Mouse (Mus musculus) lung, postnatal 36 days (tissue): ENCODE measurements at regions not wholly inside any gene's neighbourhood (a gene's known extent, or its start where the extent isn't known, plus 50 kb on each side); places are given as distances from the start of the nearest gene placed in this dataset.

ENCODE experiments used
- DNase-seq: peaks from one replicate; pipeline ENCODE4 v3.0.0; 2022; ENCODE audit warnings: mixed read lengths

DNA sequence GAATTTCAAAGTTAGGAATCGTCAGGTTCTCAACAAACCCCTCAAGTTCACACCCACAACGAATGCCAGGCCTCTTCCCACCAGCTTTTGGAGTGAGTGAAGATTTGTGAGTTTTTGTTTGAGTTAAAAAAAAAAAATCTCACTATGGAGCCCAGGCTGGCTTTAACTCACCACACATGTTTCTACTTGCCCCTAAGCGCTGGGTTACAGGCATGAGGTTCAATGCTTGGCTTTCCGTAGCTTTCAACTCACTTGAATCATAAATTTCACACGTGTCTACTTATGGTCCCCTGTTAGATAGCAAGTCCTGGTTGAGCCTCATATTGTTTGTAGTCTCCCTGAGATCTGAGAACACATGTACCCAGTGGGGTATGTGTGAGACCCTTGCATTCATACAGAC is 122.8 kb upstream of the Efna5 start:
- no peak for DNase-seq

DNA sequence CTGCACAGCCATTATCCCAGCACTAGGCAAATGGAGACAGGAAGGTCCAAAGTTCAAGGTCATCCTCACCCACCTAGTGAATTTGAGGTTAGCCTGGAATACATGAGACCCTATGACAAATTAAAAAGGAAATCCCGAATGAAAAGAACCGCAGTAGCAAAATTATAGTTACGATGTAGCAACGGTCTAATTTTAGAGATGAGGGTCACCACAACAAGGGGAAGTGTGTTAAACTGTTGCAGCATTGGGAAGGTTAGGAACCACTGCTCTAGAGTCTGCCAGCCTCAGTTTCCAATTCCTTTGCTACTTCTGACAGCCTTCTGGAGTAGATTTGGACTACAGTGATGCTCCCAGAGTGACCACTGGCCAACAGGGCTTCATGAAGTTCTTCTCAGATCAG is 121.6 kb upstream of the Efna5 start:
- DNase-seq, result no peak

DNA sequence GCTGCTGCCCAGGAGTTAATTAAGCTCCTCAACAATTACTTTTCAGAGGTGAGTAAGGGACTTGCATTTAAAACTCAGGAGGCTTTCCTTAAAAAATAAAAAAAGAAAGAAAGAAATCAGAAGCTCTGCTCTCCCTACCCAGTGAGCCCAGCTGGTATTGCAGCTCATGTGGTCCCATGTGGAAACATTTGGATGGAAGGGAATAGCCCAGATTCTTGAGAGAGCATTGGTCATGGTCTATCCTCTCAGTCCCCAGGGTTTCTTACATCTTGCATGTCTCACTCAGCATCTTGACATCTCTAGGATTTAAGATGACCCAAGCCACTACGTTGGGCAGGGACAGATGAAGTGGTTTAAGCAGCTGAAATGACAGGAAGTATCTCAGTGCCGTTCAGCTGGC is 120.8 kb upstream of the Efna5 start:
- no peak for DNase-seq

DNA sequence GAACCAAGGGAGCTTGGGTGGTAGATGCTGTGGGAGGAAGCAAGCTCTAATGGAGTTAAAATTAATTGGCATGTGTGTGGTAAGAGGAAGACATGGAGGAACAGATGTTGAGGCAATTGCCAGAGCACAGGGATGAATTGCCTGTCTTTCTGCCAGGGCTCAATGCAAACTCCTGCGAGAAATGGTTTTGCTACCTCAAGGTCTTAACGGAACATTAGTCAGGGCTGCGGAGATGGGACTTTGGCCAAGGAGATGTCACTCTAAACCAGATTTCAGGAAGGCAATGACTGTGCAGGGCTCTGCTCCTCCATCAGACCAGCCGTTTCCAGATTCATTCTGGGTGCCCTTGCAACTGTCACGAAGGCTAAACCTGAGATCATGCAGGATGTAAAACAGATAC is 116.6 kb upstream of the Efna5 start:
- DNase-seq, result no peak

DNA sequence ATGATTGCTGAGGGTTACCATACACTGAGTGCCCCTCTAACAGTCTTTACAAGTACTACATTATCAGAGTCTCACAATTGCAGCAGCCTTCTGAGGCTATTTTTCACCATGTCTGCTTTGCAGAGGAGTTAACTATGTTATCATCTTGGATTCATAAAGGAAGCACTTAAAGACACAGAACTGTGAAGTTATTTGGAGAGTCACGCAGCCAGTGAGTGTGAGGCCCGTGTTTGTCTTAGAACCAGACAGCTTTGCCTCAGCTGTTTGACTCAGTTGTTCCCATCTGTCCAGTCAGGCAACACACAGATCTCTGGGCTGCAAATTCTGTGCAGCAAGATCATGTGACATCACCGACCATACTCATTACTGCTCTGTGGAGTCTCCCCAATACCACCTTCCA is 114.2 kb upstream of the Efna5 start:
- DNase-seq, result no peak

DNA sequence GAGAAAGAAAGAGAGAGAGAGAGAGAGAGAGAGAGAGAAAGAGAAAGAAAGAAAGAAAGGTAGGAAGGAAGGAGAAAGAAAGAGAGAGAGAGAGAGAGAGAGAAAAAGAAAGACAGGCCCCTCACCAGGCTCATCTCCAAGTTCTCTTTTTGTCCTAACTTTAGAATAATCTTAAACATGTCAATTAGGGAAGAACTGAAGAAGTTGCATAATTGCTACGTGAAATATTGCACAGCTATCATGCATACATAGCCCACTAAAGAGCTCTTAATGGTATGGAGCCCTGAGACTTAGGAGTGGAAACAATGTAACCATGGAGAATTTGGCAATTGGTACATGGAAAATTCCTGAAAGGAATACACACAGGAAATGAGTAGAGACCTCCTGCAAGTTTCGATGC is 111.9 kb upstream of the Efna5 start:
- no peak for DNase-seq

DNA sequence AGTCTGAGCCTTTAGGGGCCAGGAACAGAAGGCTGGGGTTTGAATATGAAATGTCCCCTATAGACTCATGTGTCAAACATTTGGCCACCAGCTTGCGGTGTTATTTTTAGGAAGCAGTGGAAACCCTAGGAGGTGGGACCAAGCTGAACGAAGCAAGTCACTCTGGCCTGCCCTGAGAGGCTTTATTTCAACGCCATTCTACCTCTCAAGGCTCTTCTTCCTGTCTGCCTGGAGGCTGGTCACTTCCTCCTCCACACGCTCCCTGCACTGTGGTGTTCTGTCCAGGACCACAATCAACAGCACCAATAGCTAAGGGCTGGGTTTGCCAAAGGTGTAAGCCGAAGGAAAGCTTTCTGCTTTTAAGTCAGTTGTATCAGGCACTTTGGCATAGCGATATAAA is 105.2 kb upstream of the Efna5 start:
- DNase-seq, result no peak

DNA sequence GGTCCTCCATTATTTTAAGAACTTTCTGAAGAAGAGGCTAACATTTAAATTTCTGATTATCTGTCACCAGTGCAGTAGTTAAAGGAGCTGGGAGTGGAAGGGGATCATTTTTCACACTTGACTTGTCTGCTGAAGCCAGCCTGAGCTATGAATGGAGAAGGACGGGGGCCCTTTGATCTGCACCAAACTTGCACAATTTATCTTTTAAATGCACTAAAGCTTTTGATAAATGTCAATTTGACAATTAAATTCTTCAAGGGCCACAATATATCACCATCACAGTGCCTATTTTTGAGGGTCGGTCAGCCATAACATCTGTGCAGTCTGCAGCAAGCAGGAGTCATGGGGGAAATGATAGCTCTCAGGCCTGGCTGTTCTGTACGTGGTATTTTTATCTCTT is 99.2 kb upstream of the Efna5 start:
- no peak for DNase-seq

DNA sequence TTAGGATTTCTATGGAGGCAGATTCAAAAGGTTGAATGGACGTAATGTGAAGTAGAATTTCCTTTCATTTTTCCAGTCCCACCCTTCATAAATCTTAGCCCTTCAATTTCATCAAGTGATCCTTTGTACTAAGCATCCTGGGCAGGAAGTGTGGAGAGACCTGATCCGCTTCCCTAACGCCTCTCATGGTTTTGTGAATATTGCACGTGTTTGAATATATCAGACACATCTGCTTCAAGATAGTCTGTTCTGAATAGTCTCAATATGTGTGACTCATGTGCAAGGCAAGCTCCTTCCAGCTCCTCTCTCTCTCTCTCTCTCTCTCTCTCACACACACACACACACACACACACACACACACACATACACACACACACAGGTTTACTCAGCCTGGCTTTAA is 96.4 kb upstream of the Efna5 start:
- DNase-seq, result no peak

DNA sequence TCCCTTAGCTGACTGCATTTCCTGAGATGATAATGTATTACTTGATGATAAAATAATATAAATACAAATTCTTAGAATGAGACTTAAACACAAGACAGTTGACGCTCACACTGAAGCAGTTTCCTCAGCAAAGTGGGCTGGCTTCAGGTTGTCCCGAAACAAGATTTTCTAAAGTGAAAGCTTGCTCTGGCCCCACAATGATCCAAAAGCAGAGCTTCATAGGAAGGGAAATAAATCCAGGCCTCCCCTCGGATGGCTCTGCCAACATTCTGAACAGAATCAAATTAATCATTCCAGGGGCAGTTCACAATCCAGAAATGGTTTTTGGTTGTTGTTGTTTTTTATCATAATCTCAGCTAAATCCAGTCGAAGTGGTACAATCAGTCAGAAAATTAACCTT is 96.0 kb upstream of the Efna5 start:
- DNase-seq, result no peak

DNA sequence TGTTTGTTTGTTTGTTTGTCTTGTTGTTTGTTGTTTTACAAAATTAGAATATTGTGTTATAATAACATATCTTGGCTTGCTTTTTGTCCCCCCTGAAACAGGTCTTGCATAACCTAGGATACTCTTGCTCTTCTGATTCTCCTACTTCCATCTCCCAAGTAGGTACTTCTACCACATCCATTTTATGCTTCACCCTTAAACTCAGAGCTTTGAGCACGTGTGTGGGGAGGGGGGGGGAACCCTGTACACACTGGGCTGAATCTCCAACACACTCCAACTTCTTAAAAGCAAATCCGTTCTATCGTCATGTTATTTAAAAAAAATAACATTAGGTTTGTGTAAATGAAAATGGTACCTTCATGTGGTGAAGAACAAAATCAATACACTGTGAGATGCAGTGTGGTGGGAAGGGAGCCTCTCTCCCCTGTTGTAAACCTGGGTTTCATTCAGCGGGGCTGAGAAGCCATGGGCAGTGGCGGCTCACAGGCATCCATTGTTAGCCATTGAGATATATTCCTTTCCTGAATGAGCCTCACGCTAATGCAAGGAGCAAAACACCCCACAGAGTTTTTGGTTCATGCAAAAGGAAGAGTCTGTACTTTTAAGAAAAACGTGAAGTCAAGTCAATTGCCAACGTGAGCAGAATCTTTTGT is 93.6 kb upstream of the Efna5 start:
- DNase-seq, result no peak

DNA sequence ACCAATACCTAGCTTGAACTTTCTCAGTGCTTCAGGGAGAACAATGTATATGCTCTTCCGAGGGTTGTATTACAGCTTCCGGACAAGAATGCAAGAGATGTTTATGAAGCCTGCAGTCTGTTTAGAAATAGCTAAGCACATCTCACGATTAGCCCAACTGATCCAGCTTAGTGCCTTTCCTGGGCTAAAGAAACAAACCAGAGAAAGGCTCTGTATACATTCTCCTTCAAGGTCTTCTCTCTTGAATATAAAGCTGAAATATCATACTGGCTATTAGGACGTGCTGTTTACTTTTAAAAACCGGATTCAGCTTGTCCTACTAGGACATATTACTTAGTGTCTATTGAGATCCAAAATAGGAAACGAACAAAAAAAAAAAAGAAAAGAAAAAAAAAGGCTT is 87.9 kb upstream of the Efna5 start:
- DNase-seq, result no peak

DNA sequence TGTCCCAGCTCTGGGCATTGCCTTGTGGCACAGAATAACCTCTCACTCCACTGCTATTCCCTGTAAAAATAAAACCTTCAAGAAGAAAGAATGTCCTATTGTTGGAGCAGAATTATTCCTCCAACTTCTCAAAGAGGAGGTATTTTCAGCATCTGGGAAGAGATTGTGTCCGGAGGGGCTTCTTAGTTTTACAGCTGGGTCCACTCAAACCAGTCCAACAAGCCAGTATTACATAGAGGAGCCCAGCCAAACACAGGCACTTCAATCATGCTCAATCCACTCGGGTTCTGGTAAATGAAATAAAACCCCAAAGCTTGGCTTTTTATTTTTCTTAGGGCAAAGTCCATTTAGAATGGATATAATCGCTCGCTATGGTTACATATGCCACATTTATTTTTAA is 82.7 kb upstream of the Efna5 start:
- DNase-seq, result no peak

DNA sequence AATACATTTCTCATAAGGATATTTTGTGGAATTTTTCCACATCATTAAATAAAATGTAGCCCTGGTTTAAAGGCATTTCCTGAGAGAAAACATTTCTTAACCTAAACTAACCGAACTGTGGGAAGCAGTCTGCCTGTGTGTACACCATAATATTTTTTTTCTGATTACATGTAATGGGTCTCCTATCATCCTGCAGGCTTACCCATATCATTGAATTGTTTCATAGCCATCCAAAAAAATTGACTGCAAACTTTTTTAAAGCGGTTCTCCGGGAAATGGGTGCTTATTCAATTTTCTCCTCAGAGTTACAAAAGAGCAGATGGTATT is 81.1 kb upstream of the Efna5 start:
- no peak for DNase-seq

DNA sequence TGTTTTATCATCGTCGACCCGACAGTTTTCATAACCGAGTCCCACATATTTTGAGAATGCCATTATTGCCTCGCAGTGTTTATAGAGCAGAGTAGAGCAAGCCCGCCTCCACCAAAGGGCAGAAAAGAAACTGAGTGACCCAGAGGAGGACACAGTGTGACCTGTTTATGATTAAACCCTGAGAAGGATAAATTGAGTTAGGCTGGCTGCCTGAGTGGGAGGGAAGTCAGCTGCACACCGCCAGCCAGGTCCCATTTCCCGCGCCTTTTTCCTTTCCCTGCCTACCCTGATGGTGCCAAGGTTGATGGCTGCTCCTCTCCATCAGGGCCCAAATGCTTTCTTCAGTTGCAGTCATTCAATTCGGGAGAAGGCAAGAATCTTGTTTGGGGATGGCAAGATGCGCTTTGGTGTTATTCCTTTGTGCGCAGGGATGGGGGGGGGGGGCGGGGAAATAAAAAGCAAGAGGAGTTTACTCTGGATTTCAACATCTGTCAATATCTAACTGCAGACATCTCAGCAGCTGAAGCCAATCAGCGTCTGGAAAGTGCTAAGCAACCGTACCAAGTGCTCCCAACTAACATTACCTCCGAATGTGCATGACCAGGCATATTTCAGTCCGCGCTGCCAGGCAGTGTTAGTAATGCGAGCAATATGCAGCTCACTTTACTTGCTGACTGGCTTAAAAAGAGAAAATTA is 80.6 kb upstream of the Efna5 start:
- no peak for DNase-seq

DNA sequence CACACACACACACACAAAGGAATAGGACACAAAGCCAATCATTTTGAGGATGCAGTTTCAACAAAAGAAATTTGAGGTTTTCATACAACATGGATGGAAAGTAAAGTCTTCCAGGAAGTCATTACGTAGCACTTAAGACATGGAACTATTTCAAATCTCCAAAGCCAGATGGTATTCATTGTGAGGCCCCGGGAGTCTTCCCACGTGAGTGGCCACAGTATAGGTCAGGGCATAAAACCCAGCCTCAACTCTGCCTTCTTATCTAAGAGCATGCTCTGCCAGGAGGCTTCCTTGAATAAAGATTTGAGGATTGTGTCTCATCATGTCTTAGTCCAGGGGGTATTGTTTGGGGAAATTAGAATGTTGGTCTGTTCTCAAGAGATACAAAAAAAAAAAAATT is 78.0 kb upstream of the Efna5 start:
- DNase-seq, result no peak

DNA sequence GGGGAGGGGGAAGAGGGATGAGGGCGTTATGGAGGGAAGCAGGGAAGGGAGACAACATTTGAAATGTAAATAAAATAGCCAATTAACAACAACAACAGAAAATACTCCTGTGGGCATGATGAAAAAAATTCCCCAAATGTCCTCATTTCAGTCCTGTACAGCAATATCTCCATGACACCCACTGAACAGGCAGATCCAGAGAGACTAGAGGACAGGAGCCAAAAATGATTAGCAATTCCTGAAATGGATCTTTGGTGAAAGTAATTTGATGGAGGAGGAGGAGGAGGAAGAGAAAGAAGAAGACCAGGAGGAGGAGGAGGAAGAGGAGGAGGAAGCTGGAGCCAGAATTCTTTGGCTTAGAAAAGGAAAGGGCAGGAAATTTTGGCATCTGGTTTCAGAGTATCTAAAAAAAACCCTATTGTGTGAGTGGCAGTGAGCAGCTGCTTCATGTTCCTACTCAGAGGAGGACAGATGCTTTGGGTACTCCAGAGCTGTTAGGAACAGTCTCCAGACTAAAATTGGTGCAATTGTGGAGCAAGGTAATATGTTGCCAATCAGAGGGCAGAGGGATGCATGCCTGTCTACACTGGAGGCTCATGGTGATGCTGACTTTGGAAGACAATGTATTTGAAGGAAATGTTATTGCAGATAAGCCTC is 66.5 kb upstream of the Efna5 start:
- DNase-seq, result no peak

DNA sequence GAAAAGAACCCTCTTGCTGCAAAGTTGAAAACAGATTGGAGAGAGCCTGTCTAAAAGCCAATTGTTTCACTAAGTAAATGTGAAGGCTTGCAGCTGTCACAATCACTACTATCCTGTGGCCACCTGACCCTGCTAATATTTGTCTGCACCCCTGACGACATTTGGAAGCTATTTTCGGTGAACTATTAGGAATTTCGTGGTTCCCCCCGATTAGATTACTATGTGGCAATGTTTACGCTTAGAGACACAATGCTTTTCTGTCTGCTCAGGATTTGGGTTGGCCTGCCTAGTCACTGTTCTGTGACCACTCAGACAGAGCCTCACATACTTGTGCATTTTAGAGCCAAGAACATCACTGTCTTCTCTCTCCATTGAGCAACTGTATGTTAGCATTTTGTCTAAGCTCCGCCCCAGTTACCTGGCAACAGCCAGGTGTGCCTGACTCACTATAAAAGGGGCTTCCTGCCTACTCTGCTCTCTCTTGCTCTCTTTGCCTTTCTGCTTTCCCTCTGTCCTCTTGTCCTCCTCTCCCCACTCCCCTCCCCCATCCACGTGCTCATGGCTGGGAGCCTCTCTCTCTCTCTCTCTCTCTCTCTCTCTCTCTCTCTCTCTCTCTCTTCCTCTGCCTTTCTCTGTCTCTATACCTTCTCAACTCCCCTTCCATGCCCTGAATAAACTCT is 59.6 kb upstream of the Efna5 start:
- peak; percentile 38 for DNase-seq

DNA sequence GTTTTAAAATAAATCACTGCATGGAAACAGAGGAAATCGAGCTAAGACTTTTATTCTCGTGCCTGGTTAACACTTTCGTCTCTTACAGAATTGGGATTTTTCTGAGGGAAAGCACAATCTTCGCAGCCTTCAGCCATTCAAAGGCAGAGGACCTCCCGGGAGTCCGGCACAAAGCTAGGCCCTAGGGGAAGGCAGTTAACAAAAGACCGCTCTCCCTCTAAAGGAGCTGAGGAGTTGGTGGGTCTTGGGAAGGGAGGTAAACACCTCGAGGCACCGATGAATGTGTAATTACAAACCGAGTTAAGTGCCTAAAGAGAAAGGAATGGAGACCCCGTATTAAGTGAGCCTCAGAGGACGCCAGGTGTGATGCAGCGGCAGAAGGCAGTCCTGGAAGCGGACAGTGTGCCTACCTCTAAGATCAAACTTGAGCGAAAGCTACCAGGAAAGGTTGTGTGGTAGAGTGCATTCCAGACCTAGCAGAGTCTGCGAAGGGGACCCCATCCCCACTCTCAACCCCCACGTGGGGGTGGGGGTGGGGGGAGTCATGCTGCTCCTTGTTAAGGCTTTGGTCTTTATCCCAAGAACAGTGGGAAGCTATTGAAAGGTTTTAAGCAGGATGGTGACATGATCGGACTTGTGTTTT is 58.9 kb upstream of the Efna5 start:
- no peak for DNase-seq

DNA sequence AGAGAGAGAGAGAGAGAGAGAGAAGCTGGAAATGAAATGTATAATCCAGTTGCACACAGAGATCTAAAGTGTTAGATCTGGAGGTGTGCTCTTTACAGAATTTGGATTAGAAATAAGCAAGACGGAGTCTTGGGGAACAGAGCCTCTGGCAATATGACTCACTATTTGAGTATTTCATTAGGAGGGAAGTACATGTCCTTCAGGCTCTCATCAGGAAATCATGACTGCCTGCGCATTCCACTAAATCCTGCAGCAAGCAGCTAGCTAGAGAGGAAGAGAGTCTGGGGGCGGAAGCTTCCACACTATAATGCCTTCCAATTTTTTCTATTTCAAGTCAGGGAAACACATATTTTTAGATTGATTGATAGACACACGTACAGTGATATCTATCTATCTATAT is 58.1 kb upstream of the Efna5 start:
- DNase-seq, result no peak
